Mouse (Mus musculus) lung, adult 2 months (tissue): ENCODE measurements around the gene Kif2a.

Experiments
- CTCF ChIP-seq: fragments of 200-500 bp; IDR thresholded peaks from 2 replicates; pipeline ENCODE4 v1.5.1; 2011; ENCODE audit warnings: mild to moderate bottlenecking, low read length, control low read depth; ENCODE audit not compliant: insufficient read depth
- POLR2A ChIP-seq: fragments of 200-500 bp; IDR thresholded peaks from 2 replicates; pipeline ENCODE4 v1.6.1; 2011; ENCODE audit warnings: low read depth, mild to moderate bottlenecking, control low read depth, low read length, borderline replicate concordance; ENCODE audit errors: extremely low read depth

GRCm38 (mm10) chr13:106928296-106928695, 93.6 kb downstream of the Kif2a start:
- TF ChIP-seq POLR2A (no peak), CTCF (no peak)
